Mouse (Mus musculus) gastrocnemius, adult 2 months (tissue): ENCODE measurements around the gene Uqcc1. TPM values are rescaled to one million over a fixed set of nuclear protein-coding genes. Genes with fewer than 3 reads are reported as not detected.

Source experiments
- DNase-seq: peaks from one replicate; pipeline ENCODE4 v3.0.0; 2022
- H3K27ac ChIP-seq: fragments of 200-600 bp; 2 replicates; pipeline ENCODE4 v1.8.1; 2022; ENCODE audit warnings: mild to moderate bottlenecking
- H3K4me3 ChIP-seq: fragments of 200-600 bp; 2 replicates; pipeline ENCODE4 v1.8.1; 2022; ENCODE audit warnings: mild to moderate bottlenecking, moderate library complexity
- CTCF ChIP-seq: fragments of 200-600 bp; IDR thresholded peaks from 2 replicates; pipeline ENCODE4 v1.8.1; 2022; ENCODE audit warnings: antibody characterized with exemption, mild to moderate bottlenecking, moderate library complexity
- intact Hi-C: fragments of 180-260 bp; cut with DNase I; formaldehyde crosslinking; loops from one replicate; pipeline ENCODE4 v1.15.1; 2025
- total RNA-seq, 2 experiments: library from RNA; stranded (reverse); gene quantifications; 2 replicates each; pipeline ENCODE4 v1.2.3; 2021

Gene Uqcc1
- total RNA-seq, 2 experiments from 2014 or later, result 139 to 198 TPM

DNA sequence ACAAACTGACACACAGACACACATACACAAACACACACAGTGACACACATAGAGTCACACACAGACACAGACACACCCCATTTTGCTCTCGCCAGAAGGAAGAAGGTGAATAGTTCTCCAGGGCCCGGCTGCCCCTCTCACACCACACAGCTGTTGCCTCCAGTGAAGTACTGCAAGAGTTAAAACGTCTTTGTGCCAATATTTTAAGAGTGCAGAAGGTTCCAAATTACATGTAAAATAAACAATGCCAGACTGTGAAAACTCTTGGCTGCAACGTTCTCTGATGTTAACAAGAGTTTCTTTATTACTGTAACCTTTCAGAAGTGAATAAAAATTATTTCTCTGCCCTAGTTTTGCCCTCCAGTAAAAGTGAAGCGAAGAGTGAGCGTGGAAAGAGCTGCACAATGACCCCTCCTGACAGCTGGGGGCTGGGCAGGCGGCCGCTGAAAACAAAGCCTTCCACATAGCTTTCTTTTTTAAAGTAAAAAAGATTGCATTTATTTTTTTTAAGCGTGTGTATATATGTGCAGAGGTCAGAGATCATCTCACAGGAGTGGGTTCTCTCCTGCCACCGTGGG lies 57.1 kb downstream of the Uqcc1 start:
- DNase-seq, result no peak
- intact Hi-C loops, result no loop called here
- H3K4me3 ChIP-seq, result no peak overlapping the region
- H3K27ac ChIP-seq, result no peak overlapping the region
- no peak for TF ChIP-seq CTCF

DNA sequence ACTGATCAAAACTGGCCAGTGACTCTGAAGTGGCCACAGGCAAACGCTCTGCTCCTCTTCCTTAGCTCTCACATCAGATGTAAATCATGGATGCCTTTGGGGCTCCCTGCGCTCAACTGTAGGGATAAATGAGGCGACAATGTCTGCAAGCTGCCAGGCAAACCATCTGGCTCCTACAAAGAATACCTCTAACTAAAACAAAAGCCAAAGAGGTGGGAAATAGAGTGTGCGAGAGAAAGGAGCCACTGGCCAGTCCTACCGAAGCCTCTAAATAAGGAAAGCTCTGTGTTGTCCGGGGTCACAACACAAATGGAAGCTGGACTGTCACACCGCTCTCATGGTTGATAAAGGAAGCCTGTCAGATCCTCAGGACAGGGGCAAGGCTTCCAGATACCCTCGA lies 57.6 kb downstream of the Uqcc1 start:
- no peak for TF ChIP-seq CTCF
- no peak for DNase-seq
- intact Hi-C loops, result no loop called here
- H3K4me3 ChIP-seq, result no peak overlapping the region
- no peak overlapping the region for H3K27ac ChIP-seq

DNA sequence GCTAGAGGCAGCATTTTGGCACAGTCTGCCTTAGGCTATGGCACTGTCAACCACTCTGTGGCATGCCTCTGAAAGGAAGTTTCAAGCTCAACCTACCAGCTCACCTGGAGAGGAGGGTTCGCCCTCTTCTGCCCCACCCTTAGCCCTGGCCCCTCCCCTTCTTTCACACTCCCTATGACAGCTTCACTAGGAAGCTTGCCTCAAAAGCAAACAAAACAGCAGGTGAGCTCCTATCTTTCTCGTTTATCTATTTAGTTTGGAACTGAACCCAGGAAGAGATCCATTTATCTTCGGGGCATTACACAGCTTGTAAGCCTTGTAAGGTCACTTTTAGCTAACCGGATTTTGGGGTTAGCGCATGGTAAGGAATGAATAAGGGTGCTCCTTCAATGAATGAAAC lies 60.3 kb downstream of the Uqcc1 start:
- no peak for DNase-seq
- TF ChIP-seq CTCF, result no peak
- H3K4me3 ChIP-seq, result no peak overlapping the region
- intact Hi-C loops, result no loop called here
- H3K27ac ChIP-seq, result no peak overlapping the region

DNA sequence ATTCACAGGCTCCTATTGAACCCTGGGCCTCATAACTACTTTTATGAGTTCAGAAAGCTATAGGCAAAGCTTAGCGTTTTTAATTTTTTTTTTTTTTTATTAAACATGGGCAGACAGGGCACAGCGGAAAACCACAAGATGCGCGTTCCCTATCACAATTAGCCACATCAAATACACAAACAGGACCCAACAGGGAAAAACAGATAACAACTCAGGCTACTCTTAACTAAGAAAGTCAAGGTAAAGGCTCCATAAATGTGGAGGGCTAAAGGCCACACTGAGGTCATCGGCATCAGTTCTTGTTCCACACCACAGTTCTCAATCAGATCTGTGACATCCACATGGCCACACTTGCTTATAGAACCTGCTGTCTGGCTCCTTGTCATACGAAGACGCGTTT lies 61.8 kb downstream of the Uqcc1 start:
- H3K4me3 ChIP-seq, result no peak overlapping the region
- no peak for DNase-seq
- intact Hi-C loops, result no loop called here
- no peak overlapping the region for H3K27ac ChIP-seq
- no peak for TF ChIP-seq CTCF

DNA sequence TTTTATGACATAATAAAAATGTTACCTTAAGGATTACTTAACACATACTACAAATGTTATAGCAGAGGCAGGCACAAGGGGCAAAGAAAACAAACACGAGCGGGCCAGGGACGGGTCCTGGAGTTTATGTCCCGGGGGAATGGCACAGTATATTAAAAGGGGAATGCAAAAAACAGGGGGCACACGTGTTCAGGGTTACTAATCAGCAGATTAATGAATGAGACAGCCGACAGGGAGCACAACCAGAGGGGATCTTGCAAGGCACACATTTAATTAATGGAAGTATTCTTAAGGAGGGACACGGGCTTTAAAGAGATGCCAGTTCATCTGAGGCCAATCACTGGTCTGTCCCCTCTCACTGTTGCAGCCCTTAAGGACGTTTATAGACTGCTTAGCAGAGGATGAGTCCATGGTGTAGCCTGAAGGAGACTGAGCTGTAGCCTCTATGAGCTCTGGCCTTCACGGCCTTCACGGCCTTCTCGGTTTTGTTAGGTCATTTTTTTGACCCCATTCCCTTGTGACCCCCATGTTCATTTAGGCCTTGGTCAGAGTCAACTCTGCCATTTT lies 66.7 kb downstream of the Uqcc1 start:
- DNase-seq, result no peak
- Histone ChIP-seq H3K4me3 (no peak overlapping the region), H3K27ac (no peak overlapping the region)
- intact Hi-C loops, result no loop called here
- no peak for TF ChIP-seq CTCF

DNA sequence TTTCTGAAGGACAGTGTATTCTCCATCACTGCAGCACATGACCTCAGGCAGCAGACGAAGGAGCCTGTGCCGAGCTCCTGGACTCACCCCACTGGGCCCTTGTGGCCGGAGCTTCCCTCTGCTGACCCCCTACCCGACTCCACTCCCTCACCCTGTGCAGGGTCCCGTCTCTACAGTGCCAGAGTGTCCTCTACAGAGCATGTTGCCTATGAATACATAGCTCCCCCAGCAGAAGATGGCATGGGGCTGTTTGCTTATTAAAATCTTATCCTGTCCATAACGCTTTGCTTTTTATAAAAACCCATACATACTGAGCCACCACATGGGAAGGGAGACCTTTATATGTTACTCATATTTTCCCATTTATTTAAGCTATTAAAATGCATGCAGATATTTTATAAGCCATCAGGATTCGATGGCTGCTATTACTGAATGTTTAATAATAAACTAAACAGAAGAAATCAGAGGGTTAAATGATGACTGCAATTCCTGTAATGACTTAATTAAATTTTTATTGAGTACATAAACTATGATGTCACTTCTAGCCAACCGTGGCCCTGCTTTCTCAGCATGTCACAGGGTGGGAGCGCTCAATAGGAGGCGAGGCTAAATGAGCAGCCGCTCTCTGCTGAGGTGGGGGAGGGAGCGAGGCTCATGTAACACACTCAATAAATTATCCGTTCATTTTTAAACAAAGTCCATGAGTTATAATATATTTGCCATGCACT lies 67.4 kb downstream of the Uqcc1 start:
- no peak overlapping the region for H3K27ac ChIP-seq
- intact Hi-C loops, result no loop called here
- no peak for TF ChIP-seq CTCF

DNA sequence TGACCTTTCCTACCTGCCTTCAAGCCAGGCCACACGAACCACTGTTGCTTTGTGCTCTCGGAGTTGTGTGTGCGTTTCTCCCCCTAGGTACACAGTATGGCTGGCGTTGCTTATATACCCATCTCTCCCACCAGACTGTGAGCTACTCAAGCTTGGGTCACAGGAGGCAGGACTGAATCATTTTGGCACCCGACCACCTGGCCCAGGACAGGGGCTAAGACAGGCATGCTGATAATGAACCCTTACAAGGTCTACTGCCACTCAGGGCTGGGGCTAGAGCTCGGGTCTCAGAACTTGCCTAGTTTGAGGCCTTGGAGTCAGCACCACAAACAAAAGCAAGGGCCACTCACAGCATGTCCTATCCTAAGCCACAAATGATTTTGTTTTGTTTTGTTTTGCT lies 68.5 kb downstream of the Uqcc1 start:
- intact Hi-C loops, result no loop called here
- no peak for TF ChIP-seq CTCF
- DNase-seq, result no peak
- Histone ChIP-seq H3K27ac (no peak overlapping the region), H3K4me3 (no peak overlapping the region)

More for the DNA sequence above, 67.4 kb downstream of the Uqcc1 start:
- no peak for DNase-seq
- H3K4me3 ChIP-seq, result no peak overlapping the region

DNA sequence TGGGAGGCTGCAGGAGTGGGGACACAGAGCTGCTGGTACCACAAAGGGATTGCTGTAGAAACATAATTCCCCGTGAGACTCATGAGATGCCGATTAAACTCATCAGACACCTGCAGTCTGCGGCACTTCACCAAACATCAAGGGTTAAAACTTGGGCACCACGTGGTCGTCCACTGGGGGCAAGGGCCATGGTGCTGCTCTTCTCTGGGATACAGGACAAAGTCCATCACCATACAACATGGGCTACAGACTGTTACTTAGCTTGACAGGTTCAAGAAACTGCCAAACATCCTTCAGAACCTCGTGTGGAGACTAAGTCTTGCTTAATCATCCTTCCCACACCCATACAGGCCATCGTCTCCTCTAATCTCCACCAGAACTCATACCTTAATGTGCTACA lies 70.0 kb downstream of the Uqcc1 start:
- no peak for DNase-seq
- intact Hi-C loops, result no loop called here
- Histone ChIP-seq H3K27ac (no peak overlapping the region), H3K4me3 (no peak overlapping the region)
- TF ChIP-seq CTCF, result no peak

DNA sequence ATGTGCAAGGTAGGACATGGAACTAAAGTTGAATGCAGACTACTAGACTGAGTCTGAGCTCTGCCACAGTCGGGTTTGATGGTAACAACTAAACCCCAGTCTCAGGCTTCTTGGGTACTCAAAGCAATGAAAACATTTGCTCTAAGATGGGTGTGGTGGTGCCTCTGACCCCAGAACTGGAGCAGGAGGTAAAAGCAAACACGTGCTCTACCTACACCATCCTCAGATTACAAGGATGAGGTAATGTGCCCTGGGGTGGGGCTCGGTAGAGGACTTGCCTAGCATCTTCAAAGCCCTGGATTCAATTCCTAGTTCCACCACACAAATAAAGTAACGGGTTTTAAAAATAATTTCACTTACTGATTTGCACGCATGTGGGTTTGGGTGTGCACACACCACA lies 77.6 kb downstream of the Uqcc1 start:
- no peak overlapping the region for H3K4me3 ChIP-seq
- intact Hi-C loops, result no loop called here
- H3K27ac ChIP-seq, result no peak overlapping the region
- DNase-seq, result no peak
- TF ChIP-seq CTCF, result no peak

DNA sequence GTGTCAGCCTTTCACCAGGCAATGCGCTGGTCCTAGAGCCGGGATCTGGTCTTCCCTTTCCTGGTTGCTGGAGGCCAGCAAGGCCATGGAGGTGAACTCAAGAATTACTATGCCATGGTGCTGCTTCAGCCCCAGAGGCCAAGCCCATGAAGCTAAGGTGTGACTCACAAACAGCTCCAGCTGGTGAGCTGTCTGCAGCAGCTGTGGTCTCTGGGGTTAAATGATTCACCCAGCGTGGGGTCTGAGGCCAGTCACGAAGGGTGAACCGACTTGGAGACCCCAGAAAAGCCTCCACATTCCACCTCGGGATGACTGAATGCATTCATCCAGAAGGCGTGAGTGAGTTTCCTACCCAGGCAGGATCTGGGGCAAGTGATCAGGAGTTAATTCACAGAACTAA lies 80.0 kb downstream of the Uqcc1 start:
- H3K4me3 ChIP-seq, result no peak overlapping the region
- no peak for DNase-seq
- no peak for TF ChIP-seq CTCF
- no peak overlapping the region for H3K27ac ChIP-seq
- intact Hi-C loops, result no loop called here

DNA sequence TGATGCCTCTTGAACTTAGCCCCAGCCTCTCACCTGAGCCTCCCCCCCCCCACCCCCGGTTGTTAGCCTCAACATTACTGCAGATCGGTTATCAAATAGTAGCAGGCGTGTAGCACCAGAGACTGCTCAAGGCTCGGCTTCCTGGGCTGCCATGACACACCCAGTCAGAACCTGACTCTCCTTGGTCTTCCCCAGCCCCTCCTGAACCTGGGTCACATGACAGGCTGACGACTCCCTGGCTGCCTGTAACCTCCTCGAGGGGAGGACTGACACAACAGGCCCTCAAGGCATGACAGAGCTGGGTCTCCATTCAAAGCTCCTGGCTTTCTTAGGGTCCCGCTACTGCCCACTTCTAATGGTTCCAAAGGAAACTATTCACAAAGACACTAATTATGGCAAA lies 80.6 kb downstream of the Uqcc1 start:
- no peak for DNase-seq
- intact Hi-C loops, result no loop called here
- Histone ChIP-seq H3K4me3 (no peak overlapping the region), H3K27ac (no peak overlapping the region)
- TF ChIP-seq CTCF, result no peak

DNA sequence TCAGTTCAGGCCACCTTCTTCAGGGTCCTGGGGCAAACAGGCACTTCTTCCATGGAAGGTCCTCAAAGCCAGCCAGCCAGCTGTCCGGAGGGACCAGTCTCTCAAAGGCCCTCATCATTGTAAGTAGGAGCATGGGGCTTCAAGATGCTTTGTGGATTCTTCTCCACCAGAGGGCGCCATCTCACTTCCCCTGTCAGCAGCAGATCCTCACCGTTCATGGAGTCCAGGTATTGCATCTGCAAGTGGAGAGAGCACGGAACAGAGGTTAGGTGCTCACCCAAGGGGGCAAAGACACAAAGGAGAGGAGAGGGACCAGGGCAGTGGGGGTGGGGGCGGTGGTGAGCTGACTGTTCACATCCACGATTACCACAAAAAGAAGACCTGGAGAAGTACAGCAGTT lies 81.8 kb downstream of the Uqcc1 start:
- Histone ChIP-seq H3K4me3 (no peak overlapping the region), H3K27ac (no peak overlapping the region)
- intact Hi-C loops, result no loop called here
- TF ChIP-seq CTCF, result peak; percentile 87
- DNase-seq, result peak; percentile 83

DNA sequence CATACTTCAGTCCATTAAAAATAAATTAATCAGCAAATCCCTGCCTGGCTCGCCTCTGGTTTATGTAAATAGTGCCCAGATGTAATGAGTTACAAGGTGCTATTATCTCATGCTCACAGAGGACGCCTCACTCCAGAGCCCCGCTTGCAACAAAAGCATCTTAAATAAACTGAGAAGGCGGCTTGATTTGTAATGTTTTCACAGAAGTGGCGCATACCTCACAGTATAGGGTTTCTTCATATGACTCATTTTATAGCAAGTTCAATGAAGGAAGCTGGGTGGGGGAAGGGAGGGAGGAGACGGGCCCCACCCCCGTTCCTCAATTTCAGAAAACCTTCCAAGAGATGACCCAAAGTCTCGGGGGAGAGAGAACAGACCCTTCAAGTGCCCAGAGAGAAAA lies 83.2 kb downstream of the Uqcc1 start:
- H3K27ac ChIP-seq, result no peak overlapping the region
- TF ChIP-seq CTCF, result no peak
- intact Hi-C loops, result loop anchor here (1.0 kb wide), 1 partner anchor 99 kb away; no protein-coding TSS in a partner anchor

DNA sequence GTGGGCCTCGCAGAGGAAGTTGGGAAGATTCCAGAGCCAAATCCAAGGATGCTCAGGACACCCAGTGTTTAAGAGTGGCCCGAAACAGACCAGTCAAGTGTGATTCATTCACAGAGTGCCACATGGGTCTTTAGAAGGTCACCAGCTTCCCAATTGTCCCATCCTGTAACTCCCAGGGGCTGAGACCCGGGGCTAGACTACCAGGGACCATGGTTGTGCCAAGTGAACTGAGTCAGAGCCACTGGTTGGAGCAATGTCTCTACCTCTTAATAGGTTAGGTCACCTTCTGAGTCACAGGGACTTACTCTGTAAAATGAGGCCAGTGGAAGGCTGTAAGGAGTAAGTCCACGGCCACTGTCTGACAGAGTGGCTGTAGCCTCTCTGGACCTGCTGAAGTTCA lies 91.1 kb downstream of the Uqcc1 start:
- Histone ChIP-seq H3K4me3 (no peak overlapping the region), H3K27ac (no peak overlapping the region)
- DNase-seq, result no peak
- TF ChIP-seq CTCF, result no peak
- intact Hi-C loops, result no loop called here

More for the DNA sequence above, 83.2 kb downstream of the Uqcc1 start:
- H3K4me3 ChIP-seq, result no peak overlapping the region
- DNase-seq, result no peak
